Mouse (Mus musculus): ENCODE results near the gene Dmc1. TPM values are rescaled to one million over a fixed set of nuclear protein-coding genes. Genes with fewer than 3 reads are reported as not detected.

Gene Dmc1
- polyA plus RNA-seq, 1 experiment from 2014 or later: 0.88 TPM

- WGBS: 66% methylated on average over 7 of the region's 7 CpGs
- peak; percentile 30 for DNase-seq (ENCODE audit: low spot score)
Observed at GRCm38 (mm10) chr15:79618456-79618855, 13.5 kb upstream of the Dmc1 start.

GRCm38 (mm10) chr15:79617135-79617534 lies 12.2 kb upstream of the Dmc1 start:
- DNase-seq (ENCODE audit: low spot score): no peak
- no peak overlapping the region for H3K4me2 ChIP-seq
- no peaks in the 10 kb centered on the region for H3K27me3 ChIP-seq (replicated peaks; ENCODE audit: control insufficient read depth, insufficient read depth, low read length)
- peaks cover 6% of the 10 kb centered on the region; the same call in 1 of the 2 replicates for H3K4me1 ChIP-seq (replicated peaks; ENCODE audit: control insufficient read depth, insufficient read depth, low read length)
- H3K9ac ChIP-seq (ENCODE audit: low read depth, low read length): no peak overlapping the region
- no peak for ATAC-seq (replicated peaks; ENCODE audit: low FRiP score)
- H3K27ac ChIP-seq (ENCODE audit: low read depth, low read length): no peak overlapping the region
- no peak overlapping the region for H3K4me3 ChIP-seq (ENCODE audit: low read depth, low read length)
- no peaks in the 10 kb centered on the region for H3K9me3 ChIP-seq (ENCODE audit: control insufficient read depth, low read length)
- H3K36me3 ChIP-seq (ENCODE audit: control insufficient read depth, insufficient read depth, low read length): no peaks in the 10 kb centered on the region
- 68% methylated on average over 11 of the region's 11 CpGs for WGBS

More at GRCm38 (mm10) chr15:79618456-79618855, 13.5 kb upstream of the Dmc1 start:
- no peaks in the 10 kb centered on the region for H3K9me3 ChIP-seq (ENCODE audit: control insufficient read depth, low read length)
- H3K36me3 ChIP-seq (ENCODE audit: control insufficient read depth, insufficient read depth, low read length): no peaks in the 10 kb centered on the region
- no peak overlapping the region for H3K27ac ChIP-seq (ENCODE audit: low read depth, low read length)
- no peaks in the 10 kb centered on the region for H3K27me3 ChIP-seq (replicated peaks; ENCODE audit: control insufficient read depth, insufficient read depth, low read length)
- peaks cover 6% of the 10 kb centered on the region; the same call in 1 of the 2 replicates for H3K4me1 ChIP-seq (replicated peaks; ENCODE audit: control insufficient read depth, insufficient read depth, low read length)
- ATAC-seq (replicated peaks; ENCODE audit: low FRiP score): no peak
- H3K4me3 ChIP-seq (ENCODE audit: low read depth, low read length): no peak overlapping the region
- no peak overlapping the region for H3K9ac ChIP-seq (ENCODE audit: low read depth, low read length)
- no peak overlapping the region for H3K4me2 ChIP-seq

GRCm38 (mm10) chr15:79616729-79617128 lies 11.8 kb upstream of the Dmc1 start:
- Histone ChIP-seq H3K27me3 (replicated peaks; ENCODE audit: control insufficient read depth, insufficient read depth, low read length) (no peaks in the 10 kb centered on the region), H3K4me2 (no peak overlapping the region), H3K36me3 (ENCODE audit: control insufficient read depth, insufficient read depth, low read length) (no peaks in the 10 kb centered on the region), H3K27ac (ENCODE audit: low read depth, low read length) (no peak overlapping the region), H3K9me3 (ENCODE audit: control insufficient read depth, low read length) (no peaks in the 10 kb centered on the region), H3K4me3 (ENCODE audit: low read depth, low read length) (no peak overlapping the region), H3K9ac (ENCODE audit: low read depth, low read length) (no peak overlapping the region), H3K4me1 (replicated peaks; ENCODE audit: control insufficient read depth, insufficient read depth, low read length) (peaks cover 6% of the 10 kb centered on the region; the same call in 1 of the 2 replicates)
- 72% methylated on average over 5 of the region's 5 CpGs for WGBS
- DNase-seq (ENCODE audit: low spot score): no peak
- no peak for ATAC-seq (replicated peaks; ENCODE audit: low FRiP score)

- DNase-seq (ENCODE audit: low spot score) (no peak), ATAC-seq (replicated peaks; ENCODE audit: low FRiP score) (no peak)
- WGBS: 75% methylated on average over 7 of the region's 7 CpGs
- Histone ChIP-seq H3K4me2 (no peak overlapping the region), H3K27me3 (replicated peaks; ENCODE audit: control insufficient read depth, insufficient read depth, low read length) (no peaks in the 10 kb centered on the region), H3K27ac (ENCODE audit: low read depth, low read length) (no peak overlapping the region), H3K4me3 (ENCODE audit: low read depth, low read length) (no peak overlapping the region), H3K9me3 (ENCODE audit: control insufficient read depth, low read length) (no peaks in the 10 kb centered on the region), H3K9ac (ENCODE audit: low read depth, low read length) (no peak overlapping the region), H3K36me3 (ENCODE audit: control insufficient read depth, insufficient read depth, low read length) (no peaks in the 10 kb centered on the region), H3K4me1 (replicated peaks; ENCODE audit: control insufficient read depth, insufficient read depth, low read length) (peaks cover 6% of the 10 kb centered on the region; the same call in 1 of the 2 replicates)
Observed at GRCm38 (mm10) chr15:79615501-79615900, 10.6 kb upstream of the Dmc1 start.

DNA sequence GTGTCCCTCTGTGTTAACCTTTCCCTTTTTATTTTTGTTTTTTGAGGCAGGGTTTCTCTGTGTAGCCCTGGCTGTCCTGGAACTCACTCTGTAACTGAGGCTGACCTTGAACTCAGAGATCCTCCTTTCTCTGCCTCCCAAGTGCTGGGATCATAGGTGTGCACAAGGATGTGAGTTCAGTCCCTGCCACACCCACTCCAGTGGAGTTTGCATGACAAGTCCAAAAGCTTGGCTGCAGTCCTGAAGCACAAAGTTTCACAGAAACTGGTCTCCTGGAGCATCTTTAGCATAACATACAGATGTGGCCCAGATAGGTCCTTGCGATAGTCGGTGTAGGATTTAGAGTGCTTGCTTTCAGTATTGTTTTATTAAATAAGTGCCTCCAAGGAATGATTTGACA lies 4.3 kb upstream of the Dmc1 start:
- WGBS: 89% methylated on average over 2 of the region's 2 CpGs
- ATAC-seq (replicated peaks; ENCODE audit: low FRiP score): no peak
- H3K27ac ChIP-seq (ENCODE audit: low read depth, low read length): no peak overlapping the region
- no peak overlapping the region for H3K9ac ChIP-seq (ENCODE audit: low read depth, low read length)
- H3K27me3 ChIP-seq (replicated peaks; ENCODE audit: control insufficient read depth, insufficient read depth, low read length): peaks cover 12% of the 10 kb centered on the region
- no peaks in the 10 kb centered on the region for H3K4me1 ChIP-seq (replicated peaks; ENCODE audit: control insufficient read depth, insufficient read depth, low read length)
- DNase-seq (ENCODE audit: low spot score): no peak
- no peaks in the 10 kb centered on the region for H3K36me3 ChIP-seq (ENCODE audit: control insufficient read depth, insufficient read depth, low read length)
- H3K9me3 ChIP-seq (ENCODE audit: control insufficient read depth, low read length): peaks cover under 1% of the 10 kb centered on the region; the same call in 1 of the 2 replicates
- H3K4me2 ChIP-seq: no peak overlapping the region
- no peak overlapping the region for H3K4me3 ChIP-seq (ENCODE audit: low read depth, low read length)

DNA sequence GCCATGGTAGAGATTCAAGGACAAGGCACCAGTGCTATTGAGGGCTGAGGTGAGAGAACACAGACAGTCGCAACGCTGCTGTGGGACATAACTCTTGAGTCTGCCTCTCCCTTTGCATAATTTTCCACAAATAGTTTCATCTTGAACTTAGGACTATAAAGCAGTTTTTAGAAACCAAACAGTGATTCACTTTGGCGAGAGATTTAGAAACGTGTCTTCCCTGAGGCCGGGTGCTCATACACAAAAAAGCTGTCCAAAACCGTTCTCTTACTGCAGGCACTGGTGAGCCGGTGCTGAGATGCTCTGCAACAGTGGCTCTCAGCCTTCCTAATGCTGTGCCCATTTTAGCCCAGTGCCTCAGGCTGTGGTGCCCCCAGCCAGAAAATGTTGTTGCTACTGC lies 3.3 kb upstream of the Dmc1 start:
- Histone ChIP-seq H3K36me3 (ENCODE audit: control insufficient read depth, insufficient read depth, low read length) (no peaks in the 10 kb centered on the region), H3K4me3 (ENCODE audit: low read depth, low read length) (no peak overlapping the region), H3K9me3 (ENCODE audit: control insufficient read depth, low read length) (peaks cover 2% of the 10 kb centered on the region; the same call in 1 of the 2 replicates), H3K27ac (ENCODE audit: low read depth, low read length) (no peak overlapping the region), H3K27me3 (replicated peaks; ENCODE audit: control insufficient read depth, insufficient read depth, low read length) (peaks cover 14% of the 10 kb centered on the region), H3K4me2 (no peak overlapping the region), H3K9ac (ENCODE audit: low read depth, low read length) (no peak overlapping the region), H3K4me1 (replicated peaks; ENCODE audit: control insufficient read depth, insufficient read depth, low read length) (no peaks in the 10 kb centered on the region)
- ATAC-seq (replicated peaks; ENCODE audit: low FRiP score): no peak
- WGBS: 79% methylated on average over 7 of the region's 7 CpGs
- DNase-seq (ENCODE audit: low spot score): no peak

- no peak overlapping the region for H3K4me3 ChIP-seq (ENCODE audit: low read depth, low read length)
- H3K36me3 ChIP-seq (ENCODE audit: control insufficient read depth, insufficient read depth, low read length): no peaks in the 10 kb centered on the region
- DNase-seq (ENCODE audit: low spot score): no peak
- no peak overlapping the region for H3K9ac ChIP-seq (ENCODE audit: low read depth, low read length)
- H3K9me3 ChIP-seq (ENCODE audit: control insufficient read depth, low read length): peaks cover 2% of the 10 kb centered on the region; the same call in 1 of the 2 replicates
- H3K4me2 ChIP-seq: no peak overlapping the region
- H3K4me1 ChIP-seq (replicated peaks; ENCODE audit: control insufficient read depth, insufficient read depth, low read length): no peaks in the 10 kb centered on the region
- peaks cover 14% of the 10 kb centered on the region for H3K27me3 ChIP-seq (replicated peaks; ENCODE audit: control insufficient read depth, insufficient read depth, low read length)
- WGBS: 60% methylated on average over 2 of the region's 2 CpGs
- no peak overlapping the region for H3K27ac ChIP-seq (ENCODE audit: low read depth, low read length)
- ATAC-seq (replicated peaks; ENCODE audit: low FRiP score): no peak
Observed at GRCm38 (mm10) chr15:79607757-79608156, 2.8 kb upstream of the Dmc1 start.

GRCm38 (mm10) chr15:79606161-79606560 lies 1.3 kb upstream of the Dmc1 start:
- Histone ChIP-seq H3K4me1 (replicated peaks; ENCODE audit: control insufficient read depth, insufficient read depth, low read length) (no peaks in the 10 kb centered on the region), H3K27me3 (replicated peaks; ENCODE audit: control insufficient read depth, insufficient read depth, low read length) (peaks cover 14% of the 10 kb centered on the region), H3K36me3 (ENCODE audit: control insufficient read depth, insufficient read depth, low read length) (no peaks in the 10 kb centered on the region), H3K4me2 (no peak overlapping the region), H3K4me3 (ENCODE audit: low read depth, low read length) (no peak overlapping the region), H3K9ac (ENCODE audit: low read depth, low read length) (no peak overlapping the region), H3K27ac (ENCODE audit: low read depth, low read length) (no peak overlapping the region), H3K9me3 (ENCODE audit: control insufficient read depth, low read length) (peaks cover 2% of the 10 kb centered on the region; the same call in 1 of the 2 replicates)
- WGBS: 84% methylated on average over 12 of the region's 12 CpGs
- DNase-seq (ENCODE audit: low spot score): no peak
- no peak for ATAC-seq (replicated peaks; ENCODE audit: low FRiP score)

GRCm38 (mm10) chr15:79600176-79600575 lies 4.7 kb downstream of the Dmc1 start:
- H3K9me3 ChIP-seq (ENCODE audit: control insufficient read depth, low read length): peaks cover 2% of the 10 kb centered on the region; the same call in 1 of the 2 replicates
- no peak overlapping the region for H3K9ac ChIP-seq (ENCODE audit: low read depth, low read length)
- no peaks in the 10 kb centered on the region for H3K4me1 ChIP-seq (replicated peaks; ENCODE audit: control insufficient read depth, insufficient read depth, low read length)
- H3K4me3 ChIP-seq (ENCODE audit: low read depth, low read length): no peak overlapping the region
- DNase-seq (ENCODE audit: low spot score) (no peak), ATAC-seq (replicated peaks; ENCODE audit: low FRiP score) (no peak)
- peaks cover 11% of the 10 kb centered on the region for H3K27me3 ChIP-seq (replicated peaks; ENCODE audit: control insufficient read depth, insufficient read depth, low read length)
- no peak overlapping the region for H3K27ac ChIP-seq (ENCODE audit: low read depth, low read length)
- no peaks in the 10 kb centered on the region for H3K36me3 ChIP-seq (ENCODE audit: control insufficient read depth, insufficient read depth, low read length)
- H3K4me2 ChIP-seq: no peak overlapping the region
- 77% methylated on average over 2 of the region's 2 CpGs for WGBS
